Mouse (Mus musculus): ENCODE measurements at regions not wholly inside any gene's neighbourhood (a gene's known extent, or its start where the extent isn't known, plus 50 kb on each side); places are given as distances from the start of the nearest gene placed in this dataset.
"Not testable (repeated sequence)": the region's sequence is repeated elsewhere in the genome, so short reads cannot be mapped to it uniquely, and the experiment has no call there.

DNA sequence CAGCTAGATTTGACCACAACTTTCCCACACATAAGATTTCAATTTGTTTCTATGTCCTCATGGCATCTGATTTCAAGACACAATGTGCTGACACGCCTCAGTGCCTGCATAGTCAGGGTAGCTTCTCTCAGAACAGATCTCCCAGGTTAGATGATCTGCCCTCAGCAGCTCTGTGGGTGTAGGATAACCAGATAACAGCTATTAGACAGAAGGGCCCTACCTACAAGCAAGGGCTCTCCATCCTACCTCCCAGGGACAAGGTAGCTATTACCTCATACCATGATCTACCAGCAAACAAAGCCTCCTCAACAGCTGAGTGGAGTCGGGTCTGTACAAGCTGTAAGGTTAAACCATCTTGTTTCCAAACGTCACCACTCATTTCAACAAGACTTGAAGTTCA, 278.4 kb upstream of the Irx1 start:
- ATAC-seq (ENCODE audit: insufficient number of reproducible peaks, insufficient read depth, low FRiP score, low TSS enrichment, low read depth) = no peak
- 47% methylated on average over 3 of the region's 3 CpGs for WGBS

DNA sequence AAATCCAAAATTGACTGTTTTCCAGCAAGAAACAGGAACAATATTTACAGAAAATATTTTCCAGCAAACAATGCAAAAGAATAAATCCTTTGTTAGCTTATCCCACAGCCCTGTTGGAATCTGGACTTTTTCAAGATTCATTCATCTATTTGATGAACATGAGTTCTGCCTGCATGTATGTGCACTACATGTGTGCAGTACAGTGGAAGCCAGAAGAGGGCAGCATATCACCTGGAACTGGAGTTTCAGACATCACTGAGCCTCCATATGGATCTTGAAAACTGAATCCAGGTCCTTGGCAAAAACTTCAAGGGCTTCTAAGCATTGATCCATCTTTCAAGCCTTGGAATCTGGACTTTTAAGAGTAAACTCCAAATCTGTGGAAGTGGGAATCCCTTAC, 286.9 kb upstream of the Irx1 start:
- H3K4me1 ChIP-seq = no peaks in the 10 kb centered on the region
- H3K4me3 ChIP-seq = no peak overlapping the region
- H3K4me2 ChIP-seq = no peak overlapping the region
- H3K27me3 ChIP-seq = no peaks in the 10 kb centered on the region
- no peak for ATAC-seq (ENCODE audit: insufficient number of reproducible peaks, insufficient read depth, low FRiP score, low TSS enrichment, low read depth)
- H3K9me3 ChIP-seq = no peaks in the 10 kb centered on the region
- H3K9ac ChIP-seq = no peak overlapping the region
- H3K36me3 ChIP-seq = no peaks in the 10 kb centered on the region
- H3K27ac ChIP-seq = no peak overlapping the region

More for the DNA sequence above, 278.4 kb upstream of the Irx1 start:
- Histone ChIP-seq H3K4me1 (no peaks in the 10 kb centered on the region), H3K9me3 (no peaks in the 10 kb centered on the region), H3K27ac (no peak overlapping the region), H3K36me3 (no peaks in the 10 kb centered on the region), H3K4me2 (no peak overlapping the region), H3K4me3 (no peak overlapping the region), H3K27me3 (no peaks in the 10 kb centered on the region), H3K9ac (no peak overlapping the region)

- H3K9me3 ChIP-seq; H3K27me3 ChIP-seq; H3K4me2 ChIP-seq; ATAC-seq (ENCODE audit: insufficient number of reproducible peaks, insufficient read depth, low FRiP score, low TSS enrichment, low read depth); H3K4me1 ChIP-seq; H3K36me3 ChIP-seq; H3K4me3 ChIP-seq; H3K9ac ChIP-seq; H3K27ac ChIP-seq: not testable (repeated sequence)
- WGBS = 41% methylated on average over 13 of the region's 13 CpGs
Observed at GRCm38 (mm10) chr13:72253242-72253641, 289.7 kb upstream of the Irx1 start.

GRCm38 (mm10) chr13:72258794-72259193, 295.3 kb upstream of the Irx1 start:
- WGBS = 94% methylated on average over 2 of the region's 2 CpGs
- Histone ChIP-seq H3K4me1 (no peaks in the 10 kb centered on the region), H3K4me3 (no peak overlapping the region), H3K9me3 (no peaks in the 10 kb centered on the region), H3K9ac (no peak overlapping the region), H3K4me2 (no peak overlapping the region), H3K36me3 (no peaks in the 10 kb centered on the region), H3K27ac (no peak overlapping the region), H3K27me3 (no peaks in the 10 kb centered on the region; the same call in 1 of the 2 replicates)
- no peak for ATAC-seq (ENCODE audit: insufficient number of reproducible peaks, insufficient read depth, low FRiP score, low TSS enrichment, low read depth)

- H3K4me1 ChIP-seq = no peaks in the 10 kb centered on the region
- WGBS = 73% methylated on average over 3 of the region's 3 CpGs
- H3K4me2 ChIP-seq = no peak overlapping the region
- no peaks in the 10 kb centered on the region for H3K36me3 ChIP-seq
- no peaks in the 10 kb centered on the region; the same call in 1 of the 2 replicates for H3K27me3 ChIP-seq
- H3K9ac ChIP-seq = no peak overlapping the region
- no peak for ATAC-seq (ENCODE audit: insufficient number of reproducible peaks, insufficient read depth, low FRiP score, low TSS enrichment, low read depth)
- H3K27ac ChIP-seq = no peak overlapping the region
- no peak overlapping the region for H3K4me3 ChIP-seq
- no peaks in the 10 kb centered on the region for H3K9me3 ChIP-seq
Observed at GRCm38 (mm10) chr13:72264416-72264815, 300.9 kb upstream of the Irx1 start.

GRCm38 (mm10) chr13:72265116-72265515, 301.6 kb upstream of the Irx1 start:
- H3K4me3 ChIP-seq = no peak overlapping the region
- WGBS = 88% methylated on average over 7 of the region's 7 CpGs
- H3K27ac ChIP-seq = no peak overlapping the region
- no peaks in the 10 kb centered on the region for H3K4me1 ChIP-seq
- H3K27me3 ChIP-seq = no peaks in the 10 kb centered on the region; the same call in 1 of the 2 replicates
- H3K4me2 ChIP-seq = no peak overlapping the region
- H3K9ac ChIP-seq = no peak overlapping the region
- no peak for ATAC-seq (ENCODE audit: insufficient number of reproducible peaks, insufficient read depth, low FRiP score, low TSS enrichment, low read depth)
- H3K36me3 ChIP-seq = no peaks in the 10 kb centered on the region
- no peaks in the 10 kb centered on the region for H3K9me3 ChIP-seq

DNA sequence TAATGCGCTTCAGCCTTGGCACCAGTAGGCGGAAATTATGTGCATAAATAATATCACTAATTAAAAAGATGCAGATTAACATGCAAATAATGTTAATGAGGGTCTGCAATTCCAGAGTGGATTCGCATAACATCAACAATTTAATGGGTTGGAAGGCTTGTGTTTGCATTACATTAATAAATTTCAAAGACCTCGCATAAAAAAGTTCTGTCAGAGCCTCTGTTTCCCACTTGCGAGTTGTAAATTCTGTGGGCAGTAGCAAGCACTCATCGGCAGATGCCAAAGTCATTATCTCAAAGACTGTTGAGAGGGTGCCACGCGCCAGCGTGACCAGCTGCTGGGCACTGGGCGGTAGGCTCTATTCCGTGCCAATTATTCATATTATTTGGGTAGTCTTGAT, 302.1 kb upstream of the Irx1 start:
- H3K4me3 ChIP-seq = no peak overlapping the region
- no peaks in the 10 kb centered on the region; the same call in 1 of the 2 replicates for H3K27me3 ChIP-seq
- WGBS = 89% methylated on average over 11 of the region's 11 CpGs
- no peak overlapping the region for H3K4me2 ChIP-seq
- no peak overlapping the region for H3K9ac ChIP-seq
- no peak overlapping the region for H3K27ac ChIP-seq
- H3K9me3 ChIP-seq = no peaks in the 10 kb centered on the region
- H3K36me3 ChIP-seq = no peaks in the 10 kb centered on the region
- no peak for ATAC-seq (ENCODE audit: insufficient number of reproducible peaks, insufficient read depth, low FRiP score, low TSS enrichment, low read depth)
- no peaks in the 10 kb centered on the region for H3K4me1 ChIP-seq

GRCm38 (mm10) chr13:72266174-72266768, 302.7 kb upstream of the Irx1 start:
- H3K27ac ChIP-seq = no peak overlapping the region
- ATAC-seq (ENCODE audit: insufficient number of reproducible peaks, insufficient read depth, low FRiP score, low TSS enrichment, low read depth) = no peak
- no peaks in the 10 kb centered on the region for H3K36me3 ChIP-seq
- H3K4me2 ChIP-seq = no peak overlapping the region
- 82% methylated on average over 12 of the region's 12 CpGs for WGBS
- no peak overlapping the region for H3K4me3 ChIP-seq
- H3K9me3 ChIP-seq = no peaks in the 10 kb centered on the region
- H3K4me1 ChIP-seq = no peaks in the 10 kb centered on the region
- H3K27me3 ChIP-seq = no peaks in the 10 kb centered on the region; the same call in 1 of the 2 replicates
- no peak overlapping the region for H3K9ac ChIP-seq

DNA sequence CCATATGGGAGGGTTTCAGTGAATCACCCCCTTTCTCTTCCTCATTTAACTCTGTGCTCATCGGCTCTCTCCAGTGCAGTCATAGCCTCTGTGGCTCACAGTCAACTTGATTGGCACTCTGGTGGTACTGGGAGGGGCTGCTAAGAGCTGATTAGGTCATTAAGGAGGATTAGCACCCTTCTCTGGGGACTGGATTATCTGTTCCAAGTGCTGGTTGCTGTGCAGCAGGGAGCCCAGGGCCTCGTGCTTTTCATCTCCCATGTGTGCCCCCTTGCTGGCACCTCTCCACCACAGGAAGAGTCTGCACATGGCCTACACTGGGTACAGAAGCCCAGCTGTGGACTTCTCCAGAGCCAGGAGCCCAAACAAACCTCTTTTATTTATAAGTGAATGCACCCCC, 316.8 kb upstream of the Irx1 start:
- Histone ChIP-seq H3K4me1 (no peaks in the 10 kb centered on the region), H3K4me2 (no peak overlapping the region), H3K27me3 (no peaks in the 10 kb centered on the region), H3K27ac (no peak overlapping the region), H3K36me3 (no peaks in the 10 kb centered on the region), H3K4me3 (no peak overlapping the region), H3K9me3 (no peaks in the 10 kb centered on the region), H3K9ac (no peak overlapping the region)
- WGBS = 43% methylated on average over 2 of the region's 2 CpGs
- ATAC-seq (ENCODE audit: insufficient number of reproducible peaks, insufficient read depth, low FRiP score, low TSS enrichment, low read depth) = no peak

DNA sequence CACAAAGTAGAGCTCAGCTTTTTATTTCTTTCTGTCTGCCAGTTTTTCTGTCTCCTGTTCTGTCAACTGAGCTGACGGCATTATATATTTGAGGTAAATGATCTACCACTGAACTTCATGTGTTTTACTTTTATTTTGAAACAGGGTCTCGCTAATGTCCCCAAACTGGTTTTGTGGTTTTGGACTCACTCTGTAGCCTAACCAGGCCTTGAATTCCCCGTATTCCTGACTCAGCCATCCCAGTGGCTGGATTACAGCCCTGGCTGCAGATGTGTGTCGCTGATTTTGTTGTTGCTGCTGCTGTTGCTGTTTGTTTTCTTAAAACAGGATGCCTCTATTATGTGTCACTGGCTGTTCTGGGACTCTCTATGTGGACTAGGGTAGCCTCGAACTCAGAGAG, 317.3 kb upstream of the Irx1 start:
- Histone ChIP-seq H3K9ac (no peak overlapping the region), H3K4me2 (no peak overlapping the region), H3K27me3 (no peaks in the 10 kb centered on the region), H3K9me3 (no peaks in the 10 kb centered on the region), H3K36me3 (no peaks in the 10 kb centered on the region), H3K4me1 (no peaks in the 10 kb centered on the region), H3K4me3 (no peak overlapping the region), H3K27ac (no peak overlapping the region)
- ATAC-seq (ENCODE audit: insufficient number of reproducible peaks, insufficient read depth, low FRiP score, low TSS enrichment, low read depth) = no peak
- WGBS = 69% methylated on average over 5 of the region's 5 CpGs

- Histone ChIP-seq H3K36me3 (no peaks in the 10 kb centered on the region), H3K4me3 (no peak overlapping the region), H3K27ac (no peak overlapping the region), H3K27me3 (0 out of 2 replicates have a peak, but pooled peaks cover 5% of the 10 kb centered on the region), H3K4me2 (no peak overlapping the region), H3K9ac (no peak overlapping the region), H3K9me3 (no peaks in the 10 kb centered on the region), H3K4me1 (no peaks in the 10 kb centered on the region)
- no peak for ATAC-seq (ENCODE audit: insufficient number of reproducible peaks, insufficient read depth, low FRiP score, low TSS enrichment, low read depth)
- WGBS = 94% methylated on average over 3 of the region's 3 CpGs
Observed at GRCm38 (mm10) chr13:72282764-72283163, 319.2 kb upstream of the Irx1 start.

DNA sequence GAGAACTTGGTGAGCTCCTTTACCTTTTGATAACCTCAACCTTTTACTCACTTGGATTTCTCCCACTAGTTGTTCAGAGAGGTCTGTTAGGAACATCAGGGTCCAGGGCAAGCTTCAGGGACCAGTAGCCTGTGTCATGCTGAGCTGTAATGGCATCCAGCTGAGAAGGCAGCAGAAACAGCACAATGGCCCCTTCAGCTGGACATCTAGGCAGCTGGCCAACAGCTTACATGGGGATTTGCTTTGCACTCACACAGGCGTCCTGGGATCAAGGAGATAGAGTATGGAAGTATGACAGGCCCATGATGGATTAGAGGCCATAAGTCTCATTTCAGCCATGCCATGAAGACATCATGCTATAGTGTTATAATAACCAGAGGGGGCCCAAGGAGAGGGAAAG, 320.2 kb upstream of the Irx1 start:
- Histone ChIP-seq H3K27ac (no peak overlapping the region), H3K4me2 (no peak overlapping the region), H3K4me3 (no peak overlapping the region), H3K9me3 (no peaks in the 10 kb centered on the region), H3K9ac (no peak overlapping the region), H3K4me1 (no peaks in the 10 kb centered on the region), H3K27me3 (peaks cover 6% of the 10 kb centered on the region; the same call in 1 of the 2 replicates), H3K36me3 (no peaks in the 10 kb centered on the region)
- WGBS = 45% methylated on average over 1 of the region's 1 CpGs
- no peak for ATAC-seq (ENCODE audit: insufficient number of reproducible peaks, insufficient read depth, low FRiP score, low TSS enrichment, low read depth)
